Mouse (Mus musculus): ENCODE measurements around the gene Slc5a5.

GRCm38 (mm10) chr8:70856541-70857197 lies 35.9 kb downstream of the Slc5a5 start:
- TF ChIP-seq MAX (IDR thresholded peaks at IDR 0.05; ENCODE audit: low read depth) (no peak), TCF3 (IDR thresholded peaks at IDR 0.05; ENCODE audit: insufficient read length, low read depth) (no peak), USF1 (IDR thresholded peaks at IDR 0.05; ENCODE audit: low read depth) (no peak), POLR2A (IDR thresholded peaks at IDR 0.05; ENCODE audit: insufficient read length, low read depth) (peak; percentile 56), E2F4 (IDR thresholded peaks at IDR 0.05; ENCODE audit: insufficient read depth) (no peak), POLR2AphosphoS2 (IDR thresholded peaks at IDR 0.05; ENCODE audit: insufficient read length, low read depth) (peak; percentile 64), REST (IDR thresholded peaks at IDR 0.05; ENCODE audit: insufficient read depth, insufficient read length) (no peak)
